18 mouse cellular contexts compared by ENCODE assay signal in the genomic region with DNA sequence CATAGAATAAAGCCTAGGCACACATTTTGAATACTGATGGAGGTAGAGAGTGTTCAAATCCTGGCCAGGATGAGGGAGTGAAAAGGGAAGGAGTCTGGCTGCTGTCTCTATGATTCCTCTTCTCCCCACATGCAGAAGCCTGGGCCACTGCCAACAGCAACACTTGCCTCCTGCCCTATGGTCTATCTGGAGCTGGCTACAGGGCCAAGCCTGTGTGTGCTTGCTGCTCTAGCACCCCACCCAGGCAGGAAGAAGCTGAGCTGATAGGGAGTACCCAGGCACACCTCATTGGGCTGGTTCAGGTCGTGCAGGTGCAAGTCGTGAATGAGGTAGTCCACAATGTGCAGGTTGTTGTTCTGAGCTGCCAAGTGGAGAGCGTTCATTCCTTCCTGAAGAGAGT. TPM values are rescaled to one million over a fixed set of nuclear protein-coding genes. Genes with fewer than 3 reads are reported as not detected.
A peak's percentile ranks its signal among the peaks of the same experiment; 100 is the strongest.
DNase-seq lines count a peak whose midpoint lies in the region; ATAC-seq and TF ChIP-seq lines count a peak whose summit lies in the region.
"Had no signal": no experiment of that assay in that cellular context is flagged by ENCODE, and none has a peak within 500 bp of the region (broad histone marks: within the 10 kb centered on the region; RNA-seq: fewer than 3 reads in every experiment).

No protein-coding gene starts in this region.

- no peak overlapping the region for H3K9ac ChIP-seq in intestine, embryonic 15.5 days
- H3K9ac ChIP-seq: embryonic facial prominence, embryonic 12.5 days; forebrain, embryonic 13.5 days had no signal

- H3K36me3 ChIP-seq in kidney, adult 2 months (ENCODE audit: control insufficient read depth, insufficient read depth, low read length) = no peaks in the 10 kb centered on the region
- H3K36me3 ChIP-seq in intestine, embryonic 15.5 days = no peaks in the 10 kb centered on the region
- H3K36me3 ChIP-seq: embryonic facial prominence, embryonic 12.5 days had no signal

- 66% methylated on average over 3 of the region's 3 CpGs for WGBS in kidney, adult 2 months
- WGBS in intestine, embryonic 15.5 days = 75% methylated on average over 3 of the region's 3 CpGs

- H3K27me3 ChIP-seq in kidney, adult 2 months (replicated peaks; ENCODE audit: control insufficient read depth, insufficient read depth, low read length) = no peaks in the 10 kb centered on the region
- no peaks in the 10 kb centered on the region for H3K27me3 ChIP-seq in intestine, embryonic 15.5 days (replicated peaks)
- H3K27me3 ChIP-seq: CH12.LX; embryonic facial prominence, embryonic 12.5 days; forebrain, embryonic 13.5 days had no signal

- H3K4me3 ChIP-seq in kidney, adult 2 months (ENCODE audit: insufficient read depth, low read depth, low read length) = no peak overlapping the region
- no peak overlapping the region for H3K4me3 ChIP-seq in intestine, embryonic 15.5 days (replicated peaks)
- H3K4me3 ChIP-seq: embryonic facial prominence, embryonic 12.5 days; forebrain, embryonic 13.5 days; gastrocnemius, adult 2 months; megakaryocyte, embryonic 14.5 days had no signal

- H3K4me1 ChIP-seq in kidney, adult 2 months (ENCODE audit: control insufficient read depth, insufficient read depth, low read length) = no peaks in the 10 kb centered on the region
- H3K4me1 ChIP-seq in intestine, embryonic 15.5 days (replicated peaks) = peaks cover 5% of the 10 kb centered on the region; the same call in 1 of the 2 replicates
- H3K4me1 ChIP-seq: embryonic facial prominence, embryonic 12.5 days; forebrain, embryonic 13.5 days; megakaryocyte, embryonic 14.5 days had no signal

- DNase-seq in kidney, postnatal 14 days = peak; percentile 29
- no peak for DNase-seq in kidney, adult 2 months
- DNase-seq in urinary bladder, postnatal 25 days (ENCODE audit: low spot score) = peak; percentile 30
- DNase-seq in urinary bladder, postnatal 4 days (ENCODE audit: low spot score in 2 of 2) = no peak
- DNase-seq in right cerebral cortex, adult 2 months (ENCODE audit: low spot score in 2 of 2) = no peak
- no peak for DNase-seq in layer of hippocampus, postnatal 14 days (ENCODE audit: low spot score in 2 of 2)
- DNase-seq: cerebellum, adult 9-10 months; gastrocnemius, adult 2 months; thymus, postnatal 25 days had no signal

- H3K27ac ChIP-seq in kidney, adult 2 months (ENCODE audit: insufficient read depth, low read depth, low read length) = no peak overlapping the region
- H3K27ac ChIP-seq in intestine, embryonic 15.5 days = no peak overlapping the region
- H3K27ac ChIP-seq: embryonic facial prominence, embryonic 12.5 days; forebrain, embryonic 13.5 days; gastrocnemius, adult 2 months had no signal

- no peak for TF ChIP-seq CTCF in kidney, adult 2 months (conservative IDR thresholded peaks at IDR 0.05; ENCODE audit: insufficient read depth, insufficient read length, low read depth, low read length)

- ATAC-seq in intestine, embryonic 15.5 days = peak; percentile 44; the same call in 1 of the 2 replicates
- ATAC-seq: forebrain, embryonic 13.5 days had no signal

- no peaks in the 10 kb centered on the region for H3K9me3 ChIP-seq in intestine, embryonic 15.5 days
- H3K9me3 ChIP-seq: embryonic facial prominence, embryonic 12.5 days; forebrain, embryonic 13.5 days; megakaryocyte, embryonic 14.5 days had no signal

- H3K4me2 ChIP-seq in intestine, embryonic 15.5 days (replicated peaks) = no peak overlapping the region
- H3K4me2 ChIP-seq: embryonic facial prominence, embryonic 12.5 days; forebrain, embryonic 13.5 days had no signal

- no peak for TF ChIP-seq POLR2A in kidney, adult 2 months (IDR thresholded peaks at IDR 0.05; ENCODE audit: low read depth, low read length)

RNA-seq across cellular contexts. Expression of gene Ankdd1b, which starts 16.7 kb away (rescaled TPM):
- 0.36 and 0.76 TPM in 2 replicates for polyA plus RNA-seq in kidney, adult 2 months (2012; rRNA removed)
- 0.13 and 0.14 TPM in 2 replicates for polyA plus RNA-seq in intestine, embryonic 15.5 days (2015; fragmentation: Nextera tagmentation; extraction: Ambion mirVana)
- under 1 TPM in 1 of 2 experiments, not detected in 1; 0.23 TPM for total RNA-seq in layer of hippocampus, postnatal 14 days (2021)
- total RNA-seq: liver, adult 2 months had no signal
- polyA plus RNA-seq: forebrain, embryonic 13.5 days; liver, adult 2 months had no signal

RNA-seq across cellular contexts. Expression of gene Gm17622, which starts 36.2 kb away (rescaled TPM):
- not detected in 2 replicates for polyA plus RNA-seq in kidney, adult 2 months (2012; rRNA removed)
- not detected in 2 replicates for polyA plus RNA-seq in intestine, embryonic 15.5 days (2015; fragmentation: Nextera tagmentation; extraction: Ambion mirVana)
- not detected for total RNA-seq in layer of hippocampus, postnatal 14 days (2021)
- total RNA-seq: CH12.LX; gastrocnemius, adult 2 months; heart, postnatal 36 days; layer of hippocampus, postnatal 10 days; liver, adult 2 months had no signal
- polyA plus RNA-seq: embryonic facial prominence, embryonic 12.5 days; forebrain, embryonic 13.5 days; intestine, embryonic 14.5 days; liver, adult 2 months had no signal

Comparison
In these comparisons a context has a peak if more than half of its experiments do, and no peak if none do; other contexts are left out.
1. DNase-seq: peak in kidney, postnatal 14 days (single experiment) and urinary bladder, postnatal 25 days (single experiment); none in kidney, adult 2 months (single experiment), urinary bladder, postnatal 4 days (0 of 2), right cerebral cortex, adult 2 months (0 of 2) and layer of hippocampus, postnatal 14 days (0 of 2).